Mouse (Mus musculus) lung, postnatal 36 days (tissue): Measurements from ENCODE around the gene Ccdc88a.
A peak's percentile ranks its signal among the peaks of the same experiment; 100 is the strongest.
"Not testable (repeated sequence)": the region's sequence is repeated elsewhere in the genome, so short reads cannot be mapped to it uniquely, and the experiment has no call there.

ENCODE experiments used
- DNase-seq: peaks from one replicate; pipeline ENCODE4 v3.0.0; 2022; ENCODE audit warnings: mixed read lengths

The Ccdc88a gene

GRCm38 (mm10) chr11:29493135-29493534, 119.7 kb downstream of the Ccdc88a start:
- no peak for DNase-seq

- peak; percentile 16 for DNase-seq
These were observed 123.5 kb downstream of the Ccdc88a start for GRCm38 (mm10) chr11:29496962-29497361.

GRCm38 (mm10) chr11:29503948-29504893, 130.8 kb downstream of the Ccdc88a start:
- no peak for DNase-seq

GRCm38 (mm10) chr11:29504899-29505625, 131.6 kb downstream of the Ccdc88a start:
- DNase-seq, result no peak

GRCm38 (mm10) chr11:29509421-29509820, 136.0 kb downstream of the Ccdc88a start:
- DNase-seq, result no peak

GRCm38 (mm10) chr11:29512818-29513535, 139.5 kb downstream of the Ccdc88a start:
- DNase-seq, result no peak

- peak; percentile 3 for DNase-seq
These were observed 140.8 kb downstream of the Ccdc88a start for GRCm38 (mm10) chr11:29514325-29514681.

GRCm38 (mm10) chr11:29514682-29515412, 141.4 kb downstream of the Ccdc88a start, which contains the start of gene Prorsd1:
Prorsd1 (minus strand) TSS chr11:29515033.
- DNase-seq, result peak; percentile 96

- peak; percentile 76 for DNase-seq
These were observed 152.7 kb downstream of the Ccdc88a start, which contains the start of gene Mtif2 for GRCm38 (mm10) chr11:29525988-29526794. Mtif2 (plus strand) TSS chr11:29526408.

GRCm38 (mm10) chr11:29538201-29538600, 164.7 kb downstream of the Ccdc88a start:
- DNase-seq, result no peak

GRCm38 (mm10) chr11:29544225-29544945, 170.9 kb downstream of the Ccdc88a start:
- DNase-seq, result no peak

GRCm38 (mm10) chr11:29545150-29545752, 171.8 kb downstream of the Ccdc88a start:
- DNase-seq, result not testable (repeated sequence)

GRCm38 (mm10) chr11:29546297-29546696, 172.8 kb downstream of the Ccdc88a start:
- DNase-seq, result not testable (repeated sequence)

- DNase-seq, result no peak
These were observed 173.3 kb downstream of the Ccdc88a start for GRCm38 (mm10) chr11:29546762-29547161.

GRCm38 (mm10) chr11:29547249-29547751, 173.8 kb downstream of the Ccdc88a start:
- DNase-seq, result no peak

GRCm38 (mm10) chr11:29547752-29548503, 174.5 kb downstream of the Ccdc88a start, which contains the start of the genes Clhc1 and Rps27a:
Clhc1 (plus strand) TSS chr11:29547950.
Rps27a (minus strand) TSS chr11:29548109.
- peak; percentile 94 for DNase-seq

GRCm38 (mm10) chr11:29548504-29549424, 175.3 kb downstream of the Ccdc88a start:
- no peak for DNase-seq

- peak; percentile 19 for DNase-seq
These were observed 175.9 kb downstream of the Ccdc88a start for GRCm38 (mm10) chr11:29549425-29549778.
